Mouse (Mus musculus) kidney, adult 2 months (tissue): ENCODE data around the gene Msh2.

Experiments
- CTCF ChIP-seq: fragments of 200-500 bp; conservative IDR thresholded peaks from 2 replicates; pipeline ENCODE4 v1.5.1; 2011; ENCODE audit warnings: low read depth, mild to moderate bottlenecking, control low read depth, low read length, moderate library complexity, mixed read lengths; ENCODE audit not compliant: insufficient read depth, insufficient read length
- POLR2A ChIP-seq: fragments of 200-500 bp; IDR thresholded peaks from one replicate; pipeline ENCODE4 v1.6.1; 2011; ENCODE audit warnings: low read depth, low read length, control low read depth

DNA sequence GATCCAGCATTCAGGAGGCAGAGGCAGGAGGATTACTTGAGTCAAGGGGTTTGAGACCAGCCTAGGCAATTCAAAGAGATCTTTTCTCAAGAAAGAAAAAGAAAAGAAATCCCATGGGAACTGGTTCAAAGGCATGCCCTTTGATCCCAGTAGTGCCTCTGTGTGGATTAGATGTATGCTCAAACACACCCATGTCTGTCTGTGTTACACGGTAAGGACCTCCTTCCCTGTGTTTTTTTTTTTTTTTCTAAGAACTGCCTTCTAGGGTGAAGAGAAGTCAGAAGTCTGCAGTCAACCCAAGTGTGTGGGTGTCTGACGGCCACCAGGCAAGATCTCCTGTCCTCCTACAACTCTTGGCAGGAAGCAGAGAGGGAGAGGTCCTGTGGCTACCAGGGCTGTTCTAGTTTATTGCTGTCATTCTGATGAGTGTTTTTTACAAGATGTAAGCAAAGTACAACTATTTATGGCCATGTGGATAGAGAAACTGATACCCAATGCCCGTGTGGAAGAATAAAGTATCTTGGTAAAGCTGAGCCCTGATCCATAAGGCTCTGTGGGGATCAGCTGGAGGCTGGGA is 46.5 kb upstream of the Msh2 start:
- TF ChIP-seq POLR2A (no peak), CTCF (no peak)
